Mouse (Mus musculus): Measurements from ENCODE around the gene Klhl22. TPM values are rescaled to one million over a fixed set of nuclear protein-coding genes. Genes with fewer than 3 reads are reported as not detected.

Gene Klhl22
- polyA plus RNA-seq, 1 experiment from 2014 or later: 83.9 TPM

DNA sequence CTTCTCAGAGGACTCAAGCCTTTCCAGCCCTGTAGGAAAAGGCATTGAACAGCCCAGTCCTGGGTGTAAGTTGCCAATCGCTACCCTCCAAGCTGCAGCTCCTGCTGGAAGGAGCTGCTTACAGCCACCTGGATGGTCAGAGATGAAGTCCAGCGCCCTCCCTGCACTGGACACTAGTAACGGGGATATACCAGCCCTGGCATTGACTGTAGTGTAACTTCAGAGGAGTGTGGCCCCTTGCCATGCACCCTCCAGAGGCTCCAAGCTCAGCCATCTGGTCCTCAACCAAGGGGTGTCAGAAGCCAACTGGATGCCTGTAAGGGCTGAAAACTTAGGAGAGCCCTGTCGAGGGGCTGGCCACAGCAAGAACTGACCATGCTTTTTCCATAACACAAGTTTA, 80.6 kb downstream of the Klhl22 start:
- peaks cover 26% of the 10 kb centered on the region for H3K27me3 ChIP-seq
- H3K4me2 ChIP-seq: no peak overlapping the region
- H3K36me3 ChIP-seq: peaks cover 57% of the 10 kb centered on the region
- 0 out of 2 replicates have a peak, but pooled peaks cover 1% of the 10 kb centered on the region for H3K4me1 ChIP-seq
- ATAC-seq (ENCODE audit: insufficient number of reproducible peaks, low FRiP score, low TSS enrichment, low read depth): no peak
- no peak overlapping the region for H3K4me3 ChIP-seq
- 82% methylated on average over 4 of the region's 4 CpGs for WGBS
- H3K9me3 ChIP-seq: no peaks in the 10 kb centered on the region
- H3K9ac ChIP-seq: no peak overlapping the region
- no peak overlapping the region for H3K27ac ChIP-seq

DNA sequence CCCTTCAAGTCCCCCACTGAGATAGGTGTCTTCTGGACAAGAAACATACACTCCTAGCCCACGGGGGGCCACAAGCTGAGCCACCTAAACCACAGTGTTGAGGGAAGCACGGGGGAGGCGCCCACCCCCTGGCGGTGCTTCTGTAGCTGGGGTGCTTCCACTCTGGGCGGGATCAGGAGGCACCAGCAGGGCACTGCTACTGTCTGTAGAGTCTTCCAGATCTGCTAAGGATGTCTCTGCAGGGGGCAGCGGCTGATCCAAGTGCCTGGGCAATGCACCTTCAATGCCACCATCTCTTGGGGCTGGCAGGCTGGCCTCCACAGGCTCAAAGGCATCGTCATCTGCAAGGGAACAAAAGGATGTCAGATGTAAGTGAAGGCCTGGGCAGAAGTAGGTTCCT, 83.0 kb downstream of the Klhl22 start:
- Histone ChIP-seq H3K4me3 (no peak overlapping the region), H3K4me2 (no peak overlapping the region), H3K27ac (no peak overlapping the region), H3K9me3 (no peaks in the 10 kb centered on the region), H3K27me3 (peaks cover under 1% of the 10 kb centered on the region; the same call in 1 of the 2 replicates), H3K9ac (no peak overlapping the region), H3K4me1 (no peaks in the 10 kb centered on the region), H3K36me3 (peaks cover 81% of the 10 kb centered on the region)
- WGBS: 88% methylated on average over 7 of the region's 7 CpGs
- no peak for ATAC-seq (ENCODE audit: insufficient number of reproducible peaks, low FRiP score, low TSS enrichment, low read depth)

Other genes with a start within 250 kb of the Klhl22 start
- 63.2 and 72.4 TPM in 2 replicates for gene Thap7, start 228.5 kb upstream of the Klhl22 start, polyA plus RNA-seq (2015; fragmentation: Nextera tagmentation; extraction: Ambion mirVana)
- 0.25 TPM in 1 of 2 replicates, not detected in the other for gene Lrrc74b, start 198.4 kb upstream of the Klhl22 start, polyA plus RNA-seq (2015; fragmentation: Nextera tagmentation; extraction: Ambion mirVana)
- gene P2rx6, start 197.7 kb upstream of the Klhl22 start, polyA plus RNA-seq (2015; fragmentation: Nextera tagmentation; extraction: Ambion mirVana): 0.99 and 1.8 TPM in 2 replicates
- gene Slc7a4, start 176.4 kb upstream of the Klhl22 start, polyA plus RNA-seq (2015; fragmentation: Nextera tagmentation; extraction: Ambion mirVana): 9.9 and 11.2 TPM in 2 replicates
- gene Smpd4, start 140.3 kb upstream of the Klhl22 start, polyA plus RNA-seq (2015; fragmentation: Nextera tagmentation; extraction: Ambion mirVana): 26.0 and 26.8 TPM in 2 replicates
- gene Ccdc74a, start 113.1 kb upstream of the Klhl22 start, polyA plus RNA-seq (2015; fragmentation: Nextera tagmentation; extraction: Ambion mirVana): 6.1 and 7.6 TPM in 2 replicates
- 40.6 and 42.8 TPM in 2 replicates for gene Med15, start 26.7 kb upstream of the Klhl22 start, polyA plus RNA-seq (2015; fragmentation: Nextera tagmentation; extraction: Ambion mirVana)
- 25.0 and 32.4 TPM in 2 replicates for gene Scarf2, start 37.7 kb downstream of the Klhl22 start, polyA plus RNA-seq (2015; fragmentation: Nextera tagmentation; extraction: Ambion mirVana)
- 0.17 TPM in 1 of 2 replicates, not detected in the other for gene B830017H08Rik, start 73.5 kb downstream of the Klhl22 start, polyA plus RNA-seq (2015; fragmentation: Nextera tagmentation; extraction: Ambion mirVana)
- gene Car15, start 78.7 kb downstream of the Klhl22 start, polyA plus RNA-seq (2015; fragmentation: Nextera tagmentation; extraction: Ambion mirVana): 2.2 and 3.4 TPM in 2 replicates
- 0.27 and 0.29 TPM in 2 replicates for gene Gm20518, start 132.1 kb downstream of the Klhl22 start, polyA plus RNA-seq (2015; fragmentation: Nextera tagmentation; extraction: Ambion mirVana)
- gene Tssk1, start 134.6 kb downstream of the Klhl22 start, polyA plus RNA-seq (2015; fragmentation: Nextera tagmentation; extraction: Ambion mirVana): not detected in 2 replicates
- gene Dgcr2, start 138.9 kb downstream of the Klhl22 start, polyA plus RNA-seq (2015; fragmentation: Nextera tagmentation; extraction: Ambion mirVana): 88.5 and 88.8 TPM in 2 replicates
- not detected in 2 replicates for gene Tssk2, start 139.0 kb downstream of the Klhl22 start, polyA plus RNA-seq (2015; fragmentation: Nextera tagmentation; extraction: Ambion mirVana)
- 35.8 and 37.3 TPM in 2 replicates for gene Ess2, start 151.7 kb downstream of the Klhl22 start, polyA plus RNA-seq (2015; fragmentation: Nextera tagmentation; extraction: Ambion mirVana)
- gene Gsc2, start 155.4 kb downstream of the Klhl22 start, polyA plus RNA-seq (2015; fragmentation: Nextera tagmentation; extraction: Ambion mirVana): not detected in 2 replicates
- gene Slc25a1, start 168.6 kb downstream of the Klhl22 start, polyA plus RNA-seq (2015; fragmentation: Nextera tagmentation; extraction: Ambion mirVana): 81.5 and 86.0 TPM in 2 replicates
- not detected in 2 replicates for gene Vpreb2, start 220.8 kb downstream of the Klhl22 start, polyA plus RNA-seq (2015; fragmentation: Nextera tagmentation; extraction: Ambion mirVana)

Data from limb, embryonic 15.5 days (tissue).